Mouse (Mus musculus) 416B (cell line): ENCODE results near the gene Hmg20b.

Experiments
- DNase-seq: peaks from one replicate; pipeline ENCODE4 v3.0.0; 2011; ENCODE audit warnings: low read depth

Hmg20b gene

GRCm38 (mm10) chr10:81378553-81379182 is 28.4 kb upstream of the Hmg20b start:
- peak; percentile 100 for DNase-seq

DNA sequence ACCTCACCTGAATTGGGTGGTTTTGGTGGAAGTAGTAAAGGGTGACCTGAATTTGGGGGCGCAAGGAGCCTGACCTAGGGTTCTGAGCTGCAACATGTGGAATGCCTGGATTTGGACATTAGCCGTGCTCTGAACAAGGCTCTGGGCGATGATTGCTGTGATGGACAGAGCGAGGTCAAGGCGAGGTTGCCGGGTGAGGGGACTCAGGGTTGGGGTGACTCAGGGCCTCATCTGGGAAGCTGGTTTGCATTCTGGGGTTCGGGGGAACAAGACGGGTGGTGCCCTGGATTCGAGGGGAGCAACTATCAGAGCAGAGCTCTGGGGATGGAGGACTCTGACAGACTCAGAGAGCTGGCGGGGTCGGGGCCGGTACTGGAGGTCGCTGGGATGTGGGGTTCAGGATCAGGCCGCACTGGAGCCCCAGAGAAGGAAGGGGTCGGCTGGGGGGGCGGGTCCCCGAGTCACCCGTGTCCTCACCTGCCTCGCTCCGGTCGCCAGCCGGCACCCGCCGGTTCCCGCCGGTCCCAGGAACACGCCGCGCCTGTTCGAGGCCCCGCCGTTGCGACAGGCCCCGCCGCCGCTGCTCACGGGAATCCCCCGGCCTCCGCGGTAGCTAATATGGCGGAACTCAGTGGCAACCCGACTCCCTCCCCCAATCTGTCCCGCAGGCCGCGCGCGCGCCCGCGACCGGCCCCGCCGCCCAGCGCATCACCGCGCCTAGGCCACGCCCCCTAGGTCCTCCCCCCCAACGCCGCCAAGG is 27.7 kb upstream of the Hmg20b start, which contains the start of gene Fzr1:
Gene Fzr1 (minus strand): TSS at position 724 of the 760 bp plus-strand sequence.
- no peak for DNase-seq

DNA sequence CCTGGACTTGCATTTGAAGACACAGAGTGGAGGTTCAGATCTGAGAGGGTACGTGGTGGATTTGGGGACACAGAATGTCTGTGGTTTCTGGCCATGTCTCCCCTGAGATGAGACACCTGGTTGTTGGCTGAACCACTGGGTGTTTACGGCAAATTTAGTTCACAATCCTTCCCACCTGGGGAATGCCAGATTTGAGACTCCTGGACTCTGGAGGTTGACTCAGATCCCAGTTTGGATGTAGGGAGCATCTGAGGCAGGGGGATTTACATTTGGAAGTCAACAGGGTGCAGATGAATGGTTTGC is 27.0 kb upstream of the Hmg20b start:
- DNase-seq, result no peak

- DNase-seq, result peak; percentile 82
Observed at GRCm38 (mm10) chr10:81376561-81377361, 26.5 kb upstream of the Hmg20b start.

- DNase-seq, result no peak
Observed at GRCm38 (mm10) chr10:81375322-81375721, 25.0 kb upstream of the Hmg20b start.

GRCm38 (mm10) chr10:81367207-81367495 is 16.9 kb upstream of the Hmg20b start:
- no peak for DNase-seq

GRCm38 (mm10) chr10:81366477-81367206 is 16.4 kb upstream of the Hmg20b start:
- peak; percentile 26 for DNase-seq

DNA sequence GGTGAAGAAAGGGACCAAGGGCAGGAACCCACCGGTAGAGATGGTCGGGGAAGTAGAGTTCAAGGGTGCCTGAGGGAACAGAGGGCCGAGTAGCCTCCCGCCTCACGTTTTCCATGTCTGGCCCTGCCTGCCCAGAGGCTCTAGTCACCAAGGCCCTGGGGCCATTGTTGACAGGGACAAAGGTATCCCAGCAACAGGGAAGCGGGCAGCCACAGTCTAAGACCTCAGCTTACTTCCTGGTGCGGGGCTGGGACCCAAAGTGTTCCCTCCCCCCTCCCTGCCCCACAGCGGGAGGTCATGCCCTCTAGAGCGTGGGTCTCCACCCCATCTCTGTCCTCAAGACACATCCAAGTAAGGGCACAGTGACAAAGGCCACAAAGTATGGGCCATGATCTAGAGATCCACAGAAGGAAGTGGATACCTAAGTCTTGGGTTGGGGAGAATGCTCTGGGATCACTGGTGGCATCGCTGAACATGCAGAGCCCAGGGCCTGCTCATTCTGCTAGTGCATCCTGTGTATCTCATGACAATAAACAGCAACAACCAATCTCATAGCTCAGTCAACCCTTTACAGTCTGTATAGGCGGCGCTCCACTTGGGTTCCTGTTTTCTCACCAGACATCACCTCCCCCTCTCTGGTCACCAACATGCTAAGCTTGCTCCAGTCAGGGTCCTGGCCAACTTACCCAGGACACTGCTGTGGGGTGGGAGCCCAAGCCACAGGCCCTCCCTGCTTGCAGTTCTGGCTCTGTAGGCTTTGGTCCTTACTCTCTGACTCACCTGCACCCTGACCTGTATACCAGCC is 15.6 kb upstream of the Hmg20b start, which contains the start of gene 4930404N11Rik:
Gene 4930404N11Rik (minus strand): TSS at position 145 of the 805 bp plus-strand sequence.
- peak; percentile 59 for DNase-seq

DNA sequence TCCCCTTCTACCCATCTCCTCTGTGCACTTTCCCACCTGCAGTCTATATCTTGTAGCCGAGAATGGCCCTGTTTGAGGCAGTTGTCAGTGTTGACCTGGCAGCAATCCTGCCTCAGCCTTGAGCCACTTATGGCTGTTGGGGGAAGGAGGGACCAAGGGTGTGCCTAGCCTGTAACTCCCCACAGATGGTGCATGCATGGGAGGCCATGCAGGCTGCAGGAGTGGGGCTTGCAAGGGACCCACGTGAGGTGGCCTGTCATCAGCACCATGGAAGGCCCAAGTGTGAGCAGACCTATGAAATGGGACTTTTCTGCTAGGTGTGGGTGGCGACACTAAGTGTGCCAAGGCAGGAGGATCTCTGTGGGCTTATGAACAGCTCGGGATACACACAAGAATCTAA is 14.8 kb upstream of the Hmg20b start:
- peak; percentile 21 for DNase-seq

DNA sequence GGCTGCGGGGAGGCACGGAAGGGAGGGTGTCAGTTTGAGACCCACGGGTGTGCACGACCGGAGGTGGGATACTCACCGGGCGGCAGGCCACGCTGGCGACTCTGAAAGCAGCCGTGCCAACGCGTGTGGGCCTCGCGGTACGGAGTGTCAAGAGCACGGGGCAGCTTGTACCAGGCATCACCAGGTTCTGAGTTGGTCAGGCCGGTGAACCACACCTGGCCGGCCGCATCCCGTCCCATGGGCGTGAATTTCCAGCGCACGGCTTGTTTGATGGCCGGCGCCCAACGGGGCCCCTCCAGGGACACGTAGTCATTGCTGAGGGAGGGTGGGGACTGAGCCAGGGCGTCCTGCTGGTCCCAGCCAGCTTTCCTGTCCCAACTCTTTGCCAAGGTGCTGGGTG is 14.4 kb upstream of the Hmg20b start:
- DNase-seq, result no peak

- no peak for DNase-seq
Observed at GRCm38 (mm10) chr10:81363436-81364346, 13.4 kb upstream of the Hmg20b start.

DNA sequence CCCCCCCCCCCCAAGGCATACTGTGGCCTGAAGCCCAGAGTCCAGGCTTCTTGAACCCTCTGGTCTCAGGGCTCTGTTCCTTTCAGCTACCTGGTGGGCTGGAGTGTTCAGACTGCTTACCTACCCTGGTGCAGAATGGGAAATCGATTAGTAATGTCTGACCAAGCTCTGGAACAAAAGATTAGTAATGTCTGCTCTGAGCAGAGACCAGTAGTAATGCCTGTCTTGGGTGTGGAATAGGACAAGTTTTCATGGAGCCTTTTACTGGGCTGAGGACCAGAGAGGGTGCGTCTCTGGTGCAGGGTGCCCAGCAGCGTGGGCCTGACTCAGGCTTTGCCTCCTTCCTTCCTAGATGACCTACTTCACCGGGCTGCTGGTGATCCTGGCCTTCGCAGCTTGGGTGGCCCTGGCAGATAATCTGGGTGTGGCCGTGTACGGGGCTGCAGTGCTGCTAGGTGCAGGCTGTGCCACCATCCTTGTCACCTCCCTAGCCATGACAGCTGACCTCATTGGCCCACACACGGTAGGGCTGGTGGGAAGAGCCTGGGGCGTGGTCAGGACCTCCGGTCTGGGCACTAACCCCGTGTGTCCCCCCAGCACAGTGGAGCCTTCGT is 12.2 kb upstream of the Hmg20b start:
- peak; percentile 22 for DNase-seq

DNA sequence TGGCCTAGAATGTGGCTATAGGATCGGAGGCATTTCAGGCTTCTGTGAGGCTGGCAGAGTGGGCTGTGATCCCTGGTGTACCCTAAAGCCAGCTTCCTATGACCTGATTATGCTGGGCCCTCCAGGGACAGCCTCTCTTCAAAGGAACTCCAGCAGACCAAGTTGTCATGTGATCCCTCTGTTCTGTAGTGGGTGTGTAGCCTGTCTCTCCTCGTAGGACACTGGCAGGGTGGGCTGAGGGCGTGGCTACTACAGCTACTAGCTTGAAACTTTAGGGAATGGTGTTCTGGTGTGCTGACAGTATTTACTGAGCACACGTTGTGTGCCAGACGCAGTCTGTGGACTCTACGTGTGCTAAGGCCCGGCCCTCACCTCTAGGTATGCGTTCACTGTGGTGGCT is 10.4 kb upstream of the Hmg20b start:
- no peak for DNase-seq

DNA sequence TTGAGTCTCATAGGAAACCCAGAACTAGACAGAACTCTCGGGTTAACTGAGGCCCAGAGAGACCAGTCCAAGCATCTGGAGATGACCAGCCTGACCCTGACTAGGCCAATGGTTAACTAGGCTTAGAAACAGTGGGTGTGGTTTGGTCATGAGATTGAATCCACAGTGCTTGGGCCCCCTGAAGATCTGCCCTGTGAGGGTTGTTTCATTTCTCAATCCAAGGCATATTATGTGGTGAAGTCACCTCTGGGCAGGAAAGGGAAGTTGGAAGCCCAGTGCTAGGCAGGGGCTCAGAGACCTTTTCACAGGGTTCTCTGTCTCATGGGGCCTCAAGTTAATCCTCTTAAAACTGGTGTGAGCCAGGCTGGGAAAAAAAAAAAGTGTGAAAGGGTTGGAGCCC is 8.6 kb upstream of the Hmg20b start:
- DNase-seq, result peak; percentile 72

DNA sequence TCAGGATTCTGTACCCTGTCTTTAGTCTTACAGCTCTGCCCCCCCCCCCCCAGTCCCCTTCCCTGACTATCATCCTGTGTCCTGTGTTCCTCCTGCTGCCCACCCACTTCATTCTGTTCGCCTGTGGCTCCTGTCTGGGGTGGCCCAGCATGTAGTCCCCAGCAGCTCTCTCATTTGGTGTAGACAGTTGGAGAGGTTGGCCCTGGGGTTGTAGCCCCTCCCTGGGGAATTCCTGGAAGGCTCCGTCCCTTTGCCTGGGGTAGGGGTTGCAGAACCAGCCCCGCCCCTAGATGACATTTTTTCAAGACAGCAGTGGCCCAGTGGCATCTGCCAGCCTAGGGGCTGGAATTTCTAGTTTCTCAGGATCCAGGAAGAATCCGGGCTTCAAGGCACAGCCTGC is 7.9 kb upstream of the Hmg20b start:
- DNase-seq, result no peak

DNA sequence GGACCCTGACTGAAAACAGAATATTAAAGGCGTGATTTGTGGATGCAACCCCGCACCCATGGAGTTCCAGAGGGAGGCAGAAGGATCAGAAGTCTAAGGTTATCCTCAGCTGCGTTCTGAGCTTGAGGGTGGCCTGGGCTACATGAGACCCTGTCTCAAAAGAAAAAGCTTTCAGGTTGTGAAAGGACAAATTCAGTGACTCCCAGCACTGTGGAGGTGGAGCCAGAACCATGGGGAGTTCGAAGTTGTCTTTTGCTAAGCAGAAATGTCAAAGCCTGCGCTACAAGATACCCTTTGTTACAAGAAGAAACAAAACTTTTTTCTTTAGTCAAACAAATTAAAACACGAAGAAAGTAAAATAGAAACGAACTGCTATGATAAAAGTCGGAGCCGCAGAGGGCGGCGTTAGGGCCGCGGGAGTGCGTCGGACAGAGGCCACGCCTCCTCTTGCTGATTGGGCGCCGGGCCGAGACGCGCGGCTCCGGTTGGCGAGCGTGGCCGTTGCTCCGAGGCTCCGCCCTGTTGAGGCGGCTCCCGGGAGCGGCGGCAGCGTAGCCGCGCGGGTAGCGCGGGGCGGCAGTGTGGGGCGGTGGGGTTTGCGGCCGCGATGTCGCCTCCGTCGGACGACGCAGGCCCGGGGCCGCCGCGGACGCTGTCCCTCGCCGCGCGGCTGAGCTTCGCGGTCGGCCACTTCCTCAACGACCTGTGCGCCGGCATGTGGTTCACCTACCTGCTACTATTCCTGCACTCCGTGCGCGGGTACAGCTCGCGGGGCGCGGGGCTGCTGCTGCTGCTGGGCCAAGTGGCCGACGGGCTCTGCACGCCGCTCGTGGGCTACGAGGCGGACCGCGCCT is 6.9 kb upstream of the Hmg20b start, which contains the start of gene Mfsd12:
Gene Mfsd12 (plus strand): TSS at position 501 of the 854 bp plus-strand sequence.
- peak; percentile 84 for DNase-seq

DNA sequence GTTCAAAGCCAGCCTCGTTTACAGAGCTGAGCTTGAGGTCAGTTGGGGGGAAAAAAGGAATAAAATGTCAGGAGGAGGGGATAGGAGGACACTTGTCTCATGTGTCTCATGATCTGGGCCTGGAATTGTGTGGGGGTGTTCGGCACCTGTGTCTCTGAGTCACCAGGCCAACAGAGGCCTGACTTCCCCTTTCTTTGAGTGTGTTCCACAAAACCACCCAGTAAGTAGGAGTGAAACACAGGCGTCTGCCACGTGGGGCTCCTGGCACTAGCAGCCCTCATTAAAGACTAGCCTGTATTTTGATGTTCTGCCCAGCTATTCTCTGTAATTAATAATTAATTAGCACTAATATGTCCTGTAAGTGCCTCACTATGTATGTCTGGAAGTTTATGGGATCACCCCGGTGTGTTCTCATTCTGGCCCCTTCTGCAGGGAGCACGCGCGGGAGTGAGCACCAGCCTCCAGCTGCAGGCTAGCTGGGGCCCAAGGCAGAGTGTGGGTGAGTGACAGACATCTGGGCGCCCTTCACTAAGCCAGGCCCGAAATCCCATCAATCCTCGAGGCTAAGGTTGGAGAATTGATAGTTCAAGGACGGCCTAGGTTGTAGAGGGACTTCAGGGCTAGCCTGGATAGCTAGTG is 6.2 kb upstream of the Hmg20b start:
- peak; percentile 89 for DNase-seq

- DNase-seq, result no peak
Observed at GRCm38 (mm10) chr10:81355533-81355932, 5.3 kb upstream of the Hmg20b start.
